Mouse (Mus musculus) heart, adult 2 months (tissue): Measurements from ENCODE around the gene Dcun1d2.

Experiments
- CTCF ChIP-seq: fragments of 200-600 bp; IDR thresholded peaks from 2 replicates; pipeline ENCODE4 v1.8.1; 2022; ENCODE audit warnings: antibody characterized with exemption, mild to moderate bottlenecking, moderate library complexity
- POLR2A ChIP-seq: fragments of 200-500 bp; IDR thresholded peaks from 2 replicates; pipeline ENCODE4 v1.6.1; 2011; ENCODE audit warnings: mild to moderate bottlenecking, low read depth, low read length, control low read depth; ENCODE audit not compliant: insufficient read depth

- TF ChIP-seq CTCF, result no peak
- no peak for TF ChIP-seq POLR2A
Observed at GRCm38 (mm10) chr8:13206290-13206689, 81.6 kb downstream of the Dcun1d2 start.
